Mouse (Mus musculus) G1E (cell line): ENCODE measurements around the gene Ttf1. TPM values are rescaled to one million over a fixed set of nuclear protein-coding genes. Genes with fewer than 3 reads are reported as not detected.

ENCODE experiments used
- ATAC-seq: 2 replicates; pipeline ENCODE4 v1.8.0; 2016; ENCODE audit warnings: mild to moderate bottlenecking; ENCODE audit not compliant: insufficient number of reproducible peaks, poor library complexity, low FRiP score, severe bottlenecking; ENCODE audit errors: extremely low read depth
- DNase-seq: peaks from one replicate; pipeline ENCODE4 v3.0.0; 2012; ENCODE audit warnings: low spot score
- H3K27me3 ChIP-seq: 2 replicates; pipeline ENCODE4 v1.6.1; 2012; ENCODE audit warnings: mild to moderate bottlenecking, low read length, inconsistent platforms; ENCODE audit not compliant: insufficient read depth
- H3K36me3 ChIP-seq: replicated peaks from 2 replicates; pipeline ENCODE3; 2012; ENCODE audit warnings: mild to moderate bottlenecking, inconsistent platforms
- H3K4me1 ChIP-seq: 2 replicates; pipeline ENCODE4 v1.6.1; 2012; ENCODE audit warnings: low read depth, low read length, inconsistent platforms, mixed read lengths; ENCODE audit not compliant: insufficient read depth
- H3K4me3 ChIP-seq: 2 replicates; pipeline ENCODE4 v1.5.1; 2012; ENCODE audit warnings: low read depth, mild to moderate bottlenecking, inconsistent platforms, low read length, moderate library complexity, mixed read lengths
- H3K9me3 ChIP-seq: replicated peaks from 2 replicates; pipeline ENCODE4 v1.6.1; 2012; ENCODE audit warnings: inconsistent platforms
- CTCF ChIP-seq: IDR thresholded peaks from 2 replicates; pipeline ENCODE4 v1.5.1; 2012; ENCODE audit warnings: low read depth, low read length, inconsistent platforms, mixed read lengths
- GATA1 ChIP-seq: IDR thresholded peaks from 2 replicates; pipeline ENCODE4 v1.6.1; 2012; ENCODE audit warnings: borderline replicate concordance, low read length, inconsistent platforms, mixed read lengths
- GATA2 ChIP-seq: IDR thresholded peaks from 2 replicates; pipeline ENCODE4 v1.6.1; 2012; ENCODE audit warnings: low read depth, low read length, inconsistent platforms, borderline replicate concordance
- POLR2AphosphoS5 ChIP-seq: IDR thresholded peaks from 2 replicates; pipeline ENCODE4 v1.6.1; 2012; ENCODE audit warnings: low read depth, low read length, inconsistent platforms; ENCODE audit not compliant: insufficient replicate concordance
- TAL1 ChIP-seq: conservative IDR thresholded peaks from 2 replicates; pipeline ENCODE4 v1.6.1; 2012; ENCODE audit warnings: low read depth, low read length, inconsistent platforms, mixed read lengths
- polyA plus RNA-seq: library from polyadenylated mRNA; stranded (reverse); fragments of >175 nt; gene quantifications from 2 replicates; pipeline ENCODE4 v1.2.3, GENCODE M21; 2012
- total RNA-seq, 2 experiments: library from RNA; stranded (forward) in 1 of 2; stranded (reverse) in 1 of 2; fragments of 200-1000 nt in 1 of 2; fragments of >200 nt in 1 of 2; fragmentation: Nextera tagmentation in 1 of 2; gene quantifications; 2 replicates each; pipeline ENCODE4 v1.2.3; 2014 to 2017

Gene Ttf1
- total RNA-seq (2014; fragmentation: Nextera tagmentation), result 21.5 and 27.6 TPM in 2 replicates
- total RNA-seq (2017), result 31.8 and 39.2 TPM in 2 replicates
- polyA plus RNA-seq, result 5.6 and 7.8 TPM in 2 replicates

GRCm38 (mm10) chr2:29060135-29060597 is at the start of gene Ttf1:
Ttf1 (plus strand) TSS chr2:29060262.
- H3K36me3 ChIP-seq, result peaks cover 37% of the 10 kb centered on the region
- ATAC-seq (peak; percentile 87), DNase-seq (peak; percentile 85)
- no peak for TF ChIP-seq GATA2
- TF ChIP-seq POLR2AphosphoS5, result no peak
- TF ChIP-seq CTCF, result no peak
- no peak for TF ChIP-seq TAL1
- H3K9me3 ChIP-seq, result no peaks in the 10 kb centered on the region
- H3K4me1 ChIP-seq, result peaks cover 24% of the 10 kb centered on the region
- H3K4me3 ChIP-seq, result peak within 1 kb of the TSS; percentile 87
- peaks cover 2% of the 10 kb centered on the region; the same call in 1 of the 2 replicates for H3K27me3 ChIP-seq

GRCm38 (mm10) chr2:29012523-29012922 is 47.5 kb upstream of the Ttf1 start:
- H3K27me3 ChIP-seq, result peaks cover 42% of the 10 kb centered on the region
- no peak for DNase-seq
- TF ChIP-seq CTCF (no peak), GATA2 (no peak), GATA1 (no peak), POLR2AphosphoS5 (no peak), TAL1 (no peak)
- H3K4me1 ChIP-seq, result no peaks in the 10 kb centered on the region
- no peaks in the 10 kb centered on the region for H3K9me3 ChIP-seq
- H3K36me3 ChIP-seq, result no peaks in the 10 kb centered on the region
- no peak for ATAC-seq
- H3K4me3 ChIP-seq, result no peak overlapping the region

- H3K4me1 ChIP-seq, result no peaks in the 10 kb centered on the region
- peaks cover 18% of the 10 kb centered on the region for H3K27me3 ChIP-seq
- DNase-seq (no peak), ATAC-seq (no peak)
- TF ChIP-seq CTCF (no peak), POLR2AphosphoS5 (no peak), TAL1 (no peak), GATA2 (no peak), GATA1 (no peak)
- no peak overlapping the region for H3K4me3 ChIP-seq
- H3K36me3 ChIP-seq, result no peaks in the 10 kb centered on the region
- no peaks in the 10 kb centered on the region for H3K9me3 ChIP-seq
These were observed 43.2 kb upstream of the Ttf1 start for GRCm38 (mm10) chr2:29016599-29017587.

GRCm38 (mm10) chr2:29018680-29019079 is 41.4 kb upstream of the Ttf1 start:
- Histone ChIP-seq H3K4me3 (no peak overlapping the region), H3K27me3 (peaks cover 19% of the 10 kb centered on the region), H3K4me1 (no peaks in the 10 kb centered on the region), H3K36me3 (no peaks in the 10 kb centered on the region), H3K9me3 (no peaks in the 10 kb centered on the region)
- no peak for DNase-seq
- no peak for ATAC-seq
- TF ChIP-seq GATA2, result no peak
- TF ChIP-seq GATA1, result no peak
- no peak for TF ChIP-seq TAL1
- no peak for TF ChIP-seq CTCF
- no peak for TF ChIP-seq POLR2AphosphoS5

GRCm38 (mm10) chr2:29021025-29021424 is 39.0 kb upstream of the Ttf1 start:
- no peak for ATAC-seq
- Histone ChIP-seq H3K27me3 (peaks cover 21% of the 10 kb centered on the region), H3K4me3 (no peak overlapping the region), H3K36me3 (no peaks in the 10 kb centered on the region), H3K9me3 (no peaks in the 10 kb centered on the region), H3K4me1 (no peaks in the 10 kb centered on the region)
- no peak for TF ChIP-seq POLR2AphosphoS5
- TF ChIP-seq TAL1, result no peak
- TF ChIP-seq GATA2, result no peak
- no peak for TF ChIP-seq GATA1
- TF ChIP-seq CTCF, result no peak
- no peak for DNase-seq

GRCm38 (mm10) chr2:29023001-29023400 is 37.1 kb upstream of the Ttf1 start:
- no peaks in the 10 kb centered on the region for H3K9me3 ChIP-seq
- H3K27me3 ChIP-seq, result peaks cover 16% of the 10 kb centered on the region
- ATAC-seq (no peak), DNase-seq (no peak)
- TF ChIP-seq POLR2AphosphoS5 (no peak), CTCF (no peak), GATA1 (no peak), TAL1 (no peak), GATA2 (no peak)
- H3K4me1 ChIP-seq, result no peaks in the 10 kb centered on the region
- no peak overlapping the region for H3K4me3 ChIP-seq
- no peaks in the 10 kb centered on the region for H3K36me3 ChIP-seq
